Mouse (Mus musculus) effector memory CD4-positive, alpha-beta T cell, adult 5 months (primary cell): Measurements from ENCODE around the gene Olfr183. TPM values are rescaled to one million over a fixed set of nuclear protein-coding genes. Genes with fewer than 3 reads are reported as not detected.

Experiments
- polyA plus RNA-seq: library from polyadenylated mRNA; unstranded; fragments of 100-300 nt; shearing (Covaris generic); gene quantifications from one replicate; pipeline ENCODE4 v1.2.1, GENCODE M21; 2017

Gene Olfr183
- 0.20 TPM for polyA plus RNA-seq

DNA sequence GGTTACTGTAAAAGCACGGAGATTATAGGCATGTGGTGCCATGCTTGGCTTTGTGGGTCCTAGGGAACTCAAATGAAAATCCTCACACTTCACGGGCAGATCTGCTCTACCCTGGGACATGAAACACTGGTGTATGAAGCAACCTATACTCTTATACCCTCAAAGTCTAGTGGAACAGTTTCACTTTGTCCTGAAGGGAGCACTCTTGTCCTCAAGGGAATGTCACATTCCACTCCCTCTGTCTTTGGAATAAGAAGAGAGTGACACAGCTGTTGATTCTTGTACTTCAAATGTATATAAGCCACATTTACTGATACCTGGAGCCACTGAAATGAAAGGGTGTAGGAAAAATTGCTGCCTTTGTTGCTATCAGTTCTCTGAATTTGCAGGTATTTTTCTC lies at the start of gene Olfr183:
Gene Olfr183, plus strand, starts transcription at position 301 of the 400 bp plus-strand sequence.

DNA sequence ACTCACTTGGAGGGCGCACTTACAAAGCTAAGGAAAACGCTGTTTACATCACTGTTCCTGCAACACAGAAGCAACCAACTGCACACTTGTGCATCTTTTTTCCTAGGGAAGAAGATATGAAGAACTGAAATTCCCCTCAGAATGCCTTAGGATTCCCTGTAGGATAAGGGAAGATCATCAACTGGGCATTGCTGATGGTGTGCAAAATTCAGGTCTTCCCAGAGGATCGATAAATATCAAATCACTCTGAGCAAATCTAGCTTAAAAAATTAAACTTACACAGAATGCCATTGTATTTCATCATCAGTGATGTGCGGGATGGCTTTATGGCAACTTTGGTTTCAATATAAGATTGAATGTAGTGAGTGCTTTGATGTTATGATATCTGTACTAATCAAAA lies 35.0 kb downstream of the Olfr183 start, which contains the start of gene Olfr186:
Gene Olfr186, minus strand, starts transcription at position 101 of the 400 bp plus-strand sequence.

DNA sequence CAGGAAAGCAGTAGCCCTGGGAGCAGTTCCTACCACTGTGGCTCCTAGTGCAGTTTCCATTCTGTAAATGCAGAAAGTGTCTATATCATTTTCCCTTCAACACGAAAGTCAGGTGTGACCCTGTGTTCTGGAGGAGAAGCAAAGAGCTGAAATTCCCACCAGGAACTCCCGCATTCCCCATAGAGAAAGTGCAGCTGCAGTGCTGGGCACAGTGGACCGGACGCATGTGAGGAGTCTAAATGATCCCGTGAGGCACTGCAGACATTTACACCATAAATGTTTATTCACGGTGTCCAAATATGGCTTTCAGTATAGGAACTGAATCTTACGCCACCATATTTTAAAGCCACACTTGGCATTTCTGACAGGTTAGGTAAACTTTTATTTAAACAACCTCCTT lies 44.6 kb downstream of the Olfr183 start, which contains the start of gene Olfr187:
Gene Olfr187, minus strand, starts transcription at position 58 of the 400 bp plus-strand sequence.

Other genes with a start within 250 kb of the Olfr183 start
- not detected for gene Olfr172, start 232.2 kb upstream of the Olfr183 start, polyA plus RNA-seq
- gene Olfr173, start 195.1 kb upstream of the Olfr183 start, polyA plus RNA-seq, result 0.57 TPM
- gene Olfr175-ps1, start 168.6 kb upstream of the Olfr183 start, polyA plus RNA-seq, result not detected
- not detected for gene Olfr177, start 120.6 kb upstream of the Olfr183 start, polyA plus RNA-seq
- gene Olfr178, start 103.3 kb upstream of the Olfr183 start, polyA plus RNA-seq, result 0.36 TPM
- gene Olfr181, start 66.6 kb upstream of the Olfr183 start, polyA plus RNA-seq, result not detected
- not detected for gene Olfr180, start 66.0 kb upstream of the Olfr183 start, polyA plus RNA-seq
- gene Olfr186, start 34.9 kb downstream of the Olfr183 start, polyA plus RNA-seq, result 0.16 TPM
- gene Olfr187, start 44.4 kb downstream of the Olfr183 start, polyA plus RNA-seq, result not detected
- gene Olfr190, start 82.6 kb downstream of the Olfr183 start, polyA plus RNA-seq, result not detected
- gene Olfr191, start 94.5 kb downstream of the Olfr183 start, polyA plus RNA-seq, result not detected
- gene Olfr193, start 116.5 kb downstream of the Olfr183 start, polyA plus RNA-seq, result not detected
- gene Olfr194, start 125.7 kb downstream of the Olfr183 start, polyA plus RNA-seq, result not detected
- not detected for gene Olfr195, start 151.7 kb downstream of the Olfr183 start, polyA plus RNA-seq
- not detected for gene Olfr196, start 175.1 kb downstream of the Olfr183 start, polyA plus RNA-seq
- not detected for gene Olfr198, start 208.2 kb downstream of the Olfr183 start, polyA plus RNA-seq
- gene Olfr199, start 224.4 kb downstream of the Olfr183 start, polyA plus RNA-seq, result not detected